Mouse (Mus musculus) urinary bladder, adult 2 months (tissue): Measurements from ENCODE around the gene Aqp7. TPM values are rescaled to one million over a fixed set of nuclear protein-coding genes. Genes with fewer than 3 reads are reported as not detected.

Source experiments
- DNase-seq: peaks from one replicate; pipeline ENCODE4 v3.0.0; 2022; ENCODE audit warnings: low spot score
- polyA plus RNA-seq: library from polyadenylated mRNA; depleted of rRNA; stranded (reverse); fragments of >200 nt; gene quantifications from 2 replicates; pipeline ENCODE4 v1.2.3, GENCODE M21; 2012; rRNA removed

The Aqp7 gene
- polyA plus RNA-seq, 1 experiment: 2.4 TPM

- DNase-seq: no peak
Observed at GRCm38 (mm10) chr4:41000842-41001639, 46.9 kb downstream of the Aqp7 start.

- no peak for DNase-seq
Observed at GRCm38 (mm10) chr4:41000271-41000670, 47.7 kb downstream of the Aqp7 start.

- DNase-seq: no peak
Observed at GRCm38 (mm10) chr4:40997916-40998315, 50.0 kb downstream of the Aqp7 start.

GRCm38 (mm10) chr4:40996302-40996701, 51.6 kb downstream of the Aqp7 start:
- no peak for DNase-seq

GRCm38 (mm10) chr4:40989633-40990032, 58.3 kb downstream of the Aqp7 start:
- no peak for DNase-seq

GRCm38 (mm10) chr4:40983686-40984085, 64.3 kb downstream of the Aqp7 start:
- no peak for DNase-seq

Other genes starting within 250 kb of the Aqp7 start
- gene B4galt1, start 194.1 kb downstream of the Aqp7 start, polyA plus RNA-seq: 55.9 and 66.7 TPM in 2 replicates
- gene Spink4, start 128.1 kb downstream of the Aqp7 start, polyA plus RNA-seq: 0.37 TPM in 1 of 2 replicates, not detected in the other
- 126 and 153 TPM in 2 replicates for gene Bag1, start 99.8 kb downstream of the Aqp7 start, polyA plus RNA-seq
- 102 and 115 TPM in 2 replicates for gene Chmp5, start 99.7 kb downstream of the Aqp7 start, polyA plus RNA-seq
- 60.1 and 61.1 TPM in 2 replicates for gene Nfx1, start 77.2 kb downstream of the Aqp7 start, polyA plus RNA-seq
- gene Aqp3, start 50.0 kb upstream of the Aqp7 start, polyA plus RNA-seq: 516 and 601 TPM in 2 replicates
- gene Nol6, start 76.3 kb upstream of the Aqp7 start, polyA plus RNA-seq: 25.9 and 29.9 TPM in 2 replicates
- gene Ube2r2, start 87.6 kb upstream of the Aqp7 start, polyA plus RNA-seq: 217 and 240 TPM in 2 replicates
- 19.0 and 30.8 TPM in 2 replicates for gene Ubap2, start 227.0 kb upstream of the Aqp7 start, polyA plus RNA-seq